Mouse (Mus musculus): ENCODE measurements around the gene Dab1.

Dab1 gene

GRCm38 (mm10) chr4:104716506-104716905 is 1097.3 kb downstream of the Dab1 start:
- no peak for DNase-seq (ENCODE audit: extremely low read depth, low read depth)

GRCm38 (mm10) chr4:104718973-104719795 is 1100.0 kb downstream of the Dab1 start:
- DNase-seq (ENCODE audit: extremely low read depth, low read depth), result no peak

GRCm38 (mm10) chr4:104723527-104724045 is 1104.4 kb downstream of the Dab1 start:
- no peak for DNase-seq (ENCODE audit: extremely low read depth, low read depth)

GRCm38 (mm10) chr4:104724258-104724657 is 1105.1 kb downstream of the Dab1 start:
- DNase-seq (ENCODE audit: extremely low read depth, low read depth), result no peak

GRCm38 (mm10) chr4:104725673-104726072 is 1106.5 kb downstream of the Dab1 start:
- DNase-seq (ENCODE audit: extremely low read depth, low read depth), result no peak

- no peak for DNase-seq (ENCODE audit: extremely low read depth, low read depth)
Observed at GRCm38 (mm10) chr4:104729185-104729584, 1110.0 kb downstream of the Dab1 start.

GRCm38 (mm10) chr4:104746500-104746899 is 1127.3 kb downstream of the Dab1 start:
- DNase-seq (ENCODE audit: extremely low read depth, low read depth), result no peak

- no peak for DNase-seq (ENCODE audit: extremely low read depth, low read depth)
Observed at GRCm38 (mm10) chr4:104754090-104754489, 1134.9 kb downstream of the Dab1 start.

GRCm38 (mm10) chr4:104760878-104761624 is 1141.9 kb downstream of the Dab1 start:
- DNase-seq (ENCODE audit: extremely low read depth, low read depth), result no peak

- no peak for DNase-seq (ENCODE audit: extremely low read depth, low read depth)
Observed at GRCm38 (mm10) chr4:104766065-104766464, 1146.9 kb downstream of the Dab1 start, which contains the start of gene C8b. Gene C8b (plus strand): TSS chr4:104766317.

- DNase-seq (ENCODE audit: extremely low read depth, low read depth), result no peak
Observed at GRCm38 (mm10) chr4:104768190-104768589, 1149.0 kb downstream of the Dab1 start.

- DNase-seq (ENCODE audit: extremely low read depth, low read depth), result no peak
Observed at GRCm38 (mm10) chr4:104769602-104770001, 1150.4 kb downstream of the Dab1 start.

- no peak for DNase-seq (ENCODE audit: extremely low read depth, low read depth)
Observed at GRCm38 (mm10) chr4:104770331-104770730, 1151.2 kb downstream of the Dab1 start.

GRCm38 (mm10) chr4:104775601-104776000 is 1156.4 kb downstream of the Dab1 start:
- DNase-seq (ENCODE audit: extremely low read depth, low read depth), result no peak

- DNase-seq (ENCODE audit: extremely low read depth, low read depth), result no peak
Observed at GRCm38 (mm10) chr4:104779460-104779859, 1160.3 kb downstream of the Dab1 start.

- DNase-seq (ENCODE audit: extremely low read depth, low read depth), result no peak
Observed at GRCm38 (mm10) chr4:104781441-104781840, 1162.3 kb downstream of the Dab1 start.

- DNase-seq (ENCODE audit: extremely low read depth, low read depth), result no peak
Observed at GRCm38 (mm10) chr4:104782346-104782745, 1163.2 kb downstream of the Dab1 start.

GRCm38 (mm10) chr4:104792111-104792510 is 1173.0 kb downstream of the Dab1 start:
- DNase-seq (ENCODE audit: extremely low read depth, low read depth), result no peak
